Mouse (Mus musculus) heart, embryonic 13.5 days (tissue): Measurements from ENCODE around the gene Tapbp. TPM values are rescaled to one million over a fixed set of nuclear protein-coding genes. Genes with fewer than 3 reads are reported as not detected.

Experiments
- ATAC-seq: fragments of 200-750 bp; cut with Nextera tagmentation; 2 replicates; pipeline ENCODE4 v1.8.0; 2017; ENCODE audit warnings: moderate TSS enrichment; ENCODE audit not compliant: insufficient number of reproducible peaks, low FRiP score, low TSS enrichment; ENCODE audit errors: extremely low read depth
- H3K27ac ChIP-seq: fragments of 300-500 bp; sonication (generic); replicated peaks from 2 replicates; pipeline ENCODE4 v1.5.1; 2015; ENCODE audit warnings: moderate library complexity, mild to moderate bottlenecking, inconsistent platforms
- H3K27me3 ChIP-seq: fragments of 300-500 bp; sonication (generic); replicated peaks from 2 replicates; pipeline ENCODE4 v1.6.1; 2015; ENCODE audit warnings: mild to moderate bottlenecking, inconsistent platforms
- H3K36me3 ChIP-seq: fragments of 300-500 bp; sonication (generic); 2 replicates; pipeline ENCODE4 v1.6.1; 2015; ENCODE audit warnings: mild to moderate bottlenecking, inconsistent platforms
- H3K4me1 ChIP-seq: fragments of 300-500 bp; sonication (generic); 2 replicates; pipeline ENCODE4 v1.6.1; 2015; ENCODE audit warnings: inconsistent platforms
- H3K4me2 ChIP-seq: fragments of 300-500 bp; sonication (generic); 2 replicates; pipeline ENCODE4 v1.6.1; 2015; ENCODE audit warnings: inconsistent platforms, mild to moderate bottlenecking, moderate library complexity
- H3K4me3 ChIP-seq: fragments of 300-500 bp; sonication (generic); 2 replicates; pipeline ENCODE4 v1.5.1; 2015; ENCODE audit warnings: moderate library complexity, mild to moderate bottlenecking, inconsistent platforms
- H3K9ac ChIP-seq: fragments of 300-500 bp; sonication (generic); 2 replicates; pipeline ENCODE4 v1.6.1; 2015; ENCODE audit warnings: inconsistent platforms, mild to moderate bottlenecking, moderate library complexity
- H3K9me3 ChIP-seq: fragments of 300-500 bp; sonication (generic); 2 replicates; pipeline ENCODE4 v1.6.1; 2016; ENCODE audit warnings: inconsistent platforms
- WGBS: fragments of 180-500 bp; shearing (Covaris S2); methylation state at CpG from one replicate; pipeline ENCODE4 v1.1.7; 2015; ENCODE audit warnings: mixed read lengths; 5-methylcytosine and 5-hydroxymethylcytosine counted together
- polyA plus RNA-seq: library from polyadenylated mRNA; unstranded; fragments of >200 nt; fragmentation: Nextera tagmentation; extraction: Ambion mirVana; gene quantifications from 2 replicates; pipeline ENCODE4 v1.2.1, GENCODE M21; 2015

The Tapbp gene
- polyA plus RNA-seq, 1 experiment from 2014 or later: 36.8 TPM

DNA sequence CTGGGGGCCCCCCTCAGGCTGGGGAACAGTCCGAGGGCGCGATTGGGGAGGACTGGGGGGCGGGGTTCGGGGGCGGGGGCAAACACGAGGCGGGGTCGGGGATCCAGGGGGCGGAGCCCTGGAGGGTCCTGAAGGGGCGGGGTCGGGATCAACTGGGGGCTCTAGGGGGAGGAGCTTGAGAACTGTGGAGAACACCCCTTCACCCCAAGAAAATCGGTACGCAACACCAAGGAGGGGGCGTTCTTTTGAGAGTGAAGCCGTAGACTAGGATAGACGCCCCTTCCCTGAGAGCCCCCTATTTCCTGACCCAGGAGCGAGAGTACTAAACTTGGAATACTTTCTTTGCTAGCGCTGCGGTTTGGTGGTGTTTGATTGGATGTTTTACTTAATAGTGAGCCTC lies 595 bp downstream of the Tapbp start:
- Histone ChIP-seq H3K9me3 (no peaks in the 10 kb centered on the region), H3K27me3 (no peaks in the 10 kb centered on the region), H3K9ac (peak overlapping the region; percentile 85), H3K27ac (peak overlapping the region; percentile 79), H3K4me3 (peak overlapping the region; percentile 68), H3K36me3 (peaks cover 54% of the 10 kb centered on the region), H3K4me1 (peaks cover 47% of the 10 kb centered on the region), H3K4me2 (peak overlapping the region; percentile 81)
- ATAC-seq: peak; percentile 23
- under 1% methylated on average over 15 of the region's 20 CpGs for WGBS

DNA sequence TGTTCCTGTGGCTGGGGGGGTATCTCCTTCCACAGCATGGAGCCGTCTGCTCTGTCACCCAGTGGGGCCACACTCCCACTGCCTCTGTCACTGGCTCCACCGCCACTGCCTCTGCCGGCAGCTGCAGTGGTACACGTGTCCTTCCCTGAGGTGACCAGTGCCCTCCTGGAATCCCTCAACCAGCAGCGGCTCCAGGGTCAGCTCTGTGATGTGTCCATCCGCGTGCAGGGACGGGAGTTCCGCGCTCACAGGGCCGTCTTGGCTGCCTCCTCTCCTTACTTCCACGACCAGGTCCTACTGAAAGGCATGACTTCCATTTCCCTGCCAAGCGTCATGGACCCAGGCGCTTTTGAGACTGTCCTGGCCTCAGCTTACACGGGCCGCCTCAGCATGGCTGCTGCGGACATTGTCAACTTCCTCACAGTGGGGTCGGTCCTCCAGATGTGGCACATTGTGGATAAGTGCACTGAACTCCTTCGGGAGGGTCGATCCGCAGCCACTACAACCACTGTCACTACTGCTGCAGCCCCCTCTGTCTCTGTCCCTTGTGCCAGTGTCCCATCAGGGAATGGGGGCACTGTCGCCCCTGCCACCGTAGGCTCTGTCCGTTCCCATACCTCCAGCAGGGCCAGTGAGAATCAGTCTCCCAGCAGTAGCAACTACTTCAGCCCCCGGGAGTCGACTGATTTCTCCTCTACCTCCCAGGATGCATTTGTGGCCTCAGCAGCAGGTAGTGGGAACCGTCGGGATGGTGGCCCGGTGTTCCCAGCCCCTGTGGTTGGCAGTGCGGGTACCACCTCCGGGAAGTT lies 1.4 kb downstream of the Tapbp start:
- H3K4me3 ChIP-seq: peak overlapping the region; percentile 68
- peaks cover 47% of the 10 kb centered on the region for H3K4me1 ChIP-seq
- H3K36me3 ChIP-seq: peaks cover 46% of the 10 kb centered on the region
- H3K4me2 ChIP-seq: peak overlapping the region; percentile 81
- H3K9me3 ChIP-seq: no peaks in the 10 kb centered on the region
- no peaks in the 10 kb centered on the region for H3K27me3 ChIP-seq
- ATAC-seq: no peak
- 0 out of 2 replicates have a peak overlapping the region, but pooled peaks have one; percentile 79 for H3K27ac ChIP-seq
- WGBS: 62% methylated on average over 31 of the region's 31 CpGs
- H3K9ac ChIP-seq: peak overlapping the region; percentile 85

DNA sequence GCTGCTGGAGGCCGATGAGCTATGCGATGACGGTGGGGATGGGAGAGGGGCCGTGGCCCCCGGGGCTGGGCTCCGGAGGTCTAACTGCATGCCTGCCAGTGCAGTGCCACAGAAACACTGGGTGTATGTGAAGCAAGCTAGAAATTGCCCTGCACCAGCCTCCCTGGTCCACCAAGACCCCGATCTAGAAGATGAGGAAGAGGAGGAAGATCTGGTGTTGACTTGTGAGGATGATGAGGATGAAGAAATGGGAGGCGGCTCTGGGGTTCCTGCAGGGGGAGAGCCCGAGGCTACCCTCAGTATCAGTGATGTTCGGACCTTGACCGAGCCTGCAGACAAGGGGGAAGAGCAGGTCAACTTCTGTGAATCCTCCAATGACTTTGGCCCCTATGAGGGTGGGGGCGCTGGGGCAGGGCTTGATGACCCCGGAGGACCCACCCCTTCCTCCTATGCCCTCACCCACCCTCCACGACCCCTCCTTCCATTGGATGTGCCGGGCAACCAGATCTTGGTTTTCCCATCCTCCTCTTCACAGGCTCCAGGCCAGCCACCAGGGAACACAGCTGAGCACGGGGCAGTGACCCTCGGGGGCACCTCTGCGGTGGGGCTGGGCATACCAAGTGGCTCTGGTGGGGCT lies 2.1 kb downstream of the Tapbp start:
- no peak for ATAC-seq
- no peaks in the 10 kb centered on the region for H3K27me3 ChIP-seq
- no peaks in the 10 kb centered on the region for H3K9me3 ChIP-seq
- H3K4me2 ChIP-seq: peak overlapping the region; percentile 92
- WGBS: 77% methylated on average over 18 of the region's 18 CpGs
- no peak overlapping the region for H3K27ac ChIP-seq
- peaks cover 47% of the 10 kb centered on the region for H3K4me1 ChIP-seq
- H3K9ac ChIP-seq: no peak overlapping the region
- H3K4me3 ChIP-seq: peak overlapping the region; percentile 85; the same call in 1 of the 2 replicates
- H3K36me3 ChIP-seq: peaks cover 40% of the 10 kb centered on the region

DNA sequence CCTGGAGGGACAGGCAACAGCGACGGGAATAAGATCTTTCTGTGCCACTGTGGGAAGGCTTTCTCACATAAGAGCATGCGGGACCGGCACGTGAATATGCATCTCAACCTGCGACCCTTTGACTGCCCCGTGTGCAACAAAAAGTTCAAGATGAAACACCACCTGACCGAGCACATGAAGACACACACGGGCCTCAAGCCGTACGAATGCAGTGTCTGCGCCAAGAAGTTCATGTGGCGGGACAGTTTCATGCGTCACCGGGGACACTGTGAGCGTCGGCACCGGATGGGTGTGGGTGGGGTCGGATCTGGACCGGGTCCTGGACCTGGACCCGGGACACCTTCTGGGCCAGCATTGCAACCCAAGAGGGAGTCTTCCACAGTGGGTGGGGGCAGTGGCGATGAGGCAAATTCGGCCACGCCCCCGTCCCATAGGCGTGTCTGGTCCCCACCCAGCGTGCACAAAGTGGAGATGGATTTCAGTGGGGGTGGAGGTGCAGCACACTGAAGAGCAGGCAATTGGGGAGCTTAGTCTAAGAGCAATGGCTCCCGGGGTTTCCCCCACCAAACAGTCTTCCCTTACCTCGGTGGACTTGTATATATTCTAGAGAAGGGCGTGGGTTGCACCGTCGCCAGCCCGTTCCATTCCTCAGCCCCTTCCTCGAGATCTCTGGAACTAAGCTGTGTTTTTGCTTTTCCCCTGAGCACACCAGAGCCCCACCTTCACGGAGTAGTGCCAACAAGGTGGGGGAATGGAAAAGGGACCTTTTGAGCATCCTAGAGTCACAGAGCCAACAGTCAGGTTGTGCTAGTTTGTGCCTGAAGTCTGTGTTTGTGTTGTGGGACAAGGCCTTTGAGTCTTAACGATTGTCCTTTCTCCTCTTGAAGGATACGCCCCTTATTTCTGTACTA lies 2.8 kb downstream of the Tapbp start:
- peak overlapping the region; percentile 89 for H3K9ac ChIP-seq
- H3K27me3 ChIP-seq: no peaks in the 10 kb centered on the region
- H3K27ac ChIP-seq: peak overlapping the region; percentile 88
- H3K4me3 ChIP-seq: peak overlapping the region; percentile 85
- H3K4me1 ChIP-seq: peaks cover 47% of the 10 kb centered on the region
- 55% methylated on average over 37 of the region's 37 CpGs for WGBS
- peaks cover 33% of the 10 kb centered on the region for H3K36me3 ChIP-seq
- peak overlapping the region; percentile 92 for H3K4me2 ChIP-seq
- no peak for ATAC-seq
- H3K9me3 ChIP-seq: no peaks in the 10 kb centered on the region

DNA sequence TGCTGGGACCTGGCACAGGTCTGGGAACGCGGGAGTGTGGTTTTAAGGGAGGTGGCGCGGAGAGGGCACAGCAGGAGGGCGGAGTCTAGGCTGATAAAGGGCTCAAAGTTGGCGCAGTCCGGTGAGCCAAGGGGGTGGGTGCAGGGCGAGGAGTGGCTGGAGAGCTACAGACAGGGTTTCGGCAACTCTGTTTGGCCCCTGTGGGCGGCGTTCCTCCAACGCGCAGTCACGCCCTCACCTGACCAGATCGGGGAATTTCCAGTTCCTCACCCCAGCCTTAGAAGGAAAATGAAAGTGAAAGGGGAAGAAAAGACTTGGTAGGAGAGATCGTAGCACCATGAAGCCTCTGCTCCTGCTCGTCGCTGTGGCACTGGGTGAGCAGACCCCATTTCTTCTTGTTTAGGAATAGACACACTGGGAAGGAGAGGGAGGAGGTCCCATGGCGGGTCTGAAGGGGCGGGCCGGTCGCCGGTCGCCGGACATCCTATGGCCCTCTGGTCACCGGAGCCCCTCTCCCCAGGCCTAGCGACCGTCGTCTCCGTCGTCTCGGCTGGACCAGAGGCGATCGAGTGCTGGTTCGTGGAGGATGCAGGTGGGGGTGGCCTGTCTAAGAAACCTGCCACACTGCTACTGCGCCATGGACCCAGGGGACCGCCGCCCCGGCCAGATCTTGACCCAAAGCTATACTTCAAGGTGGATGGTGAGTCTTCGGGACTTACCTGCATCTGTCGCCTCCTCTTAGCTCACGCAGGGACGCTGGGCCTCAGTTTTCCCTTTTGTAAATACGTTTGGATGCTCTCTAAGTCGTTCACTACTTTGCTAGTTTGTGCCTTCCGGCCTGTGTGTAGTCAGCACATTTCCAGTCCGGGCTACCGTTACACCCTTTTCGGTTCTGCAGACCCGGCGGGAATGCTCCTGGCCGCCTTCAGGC lies 3.9 kb downstream of the Tapbp start:
- WGBS: under 1% methylated on average over 52 of the region's 52 CpGs
- peak; percentile 54; the same call in 1 of the 2 replicates for ATAC-seq

DNA sequence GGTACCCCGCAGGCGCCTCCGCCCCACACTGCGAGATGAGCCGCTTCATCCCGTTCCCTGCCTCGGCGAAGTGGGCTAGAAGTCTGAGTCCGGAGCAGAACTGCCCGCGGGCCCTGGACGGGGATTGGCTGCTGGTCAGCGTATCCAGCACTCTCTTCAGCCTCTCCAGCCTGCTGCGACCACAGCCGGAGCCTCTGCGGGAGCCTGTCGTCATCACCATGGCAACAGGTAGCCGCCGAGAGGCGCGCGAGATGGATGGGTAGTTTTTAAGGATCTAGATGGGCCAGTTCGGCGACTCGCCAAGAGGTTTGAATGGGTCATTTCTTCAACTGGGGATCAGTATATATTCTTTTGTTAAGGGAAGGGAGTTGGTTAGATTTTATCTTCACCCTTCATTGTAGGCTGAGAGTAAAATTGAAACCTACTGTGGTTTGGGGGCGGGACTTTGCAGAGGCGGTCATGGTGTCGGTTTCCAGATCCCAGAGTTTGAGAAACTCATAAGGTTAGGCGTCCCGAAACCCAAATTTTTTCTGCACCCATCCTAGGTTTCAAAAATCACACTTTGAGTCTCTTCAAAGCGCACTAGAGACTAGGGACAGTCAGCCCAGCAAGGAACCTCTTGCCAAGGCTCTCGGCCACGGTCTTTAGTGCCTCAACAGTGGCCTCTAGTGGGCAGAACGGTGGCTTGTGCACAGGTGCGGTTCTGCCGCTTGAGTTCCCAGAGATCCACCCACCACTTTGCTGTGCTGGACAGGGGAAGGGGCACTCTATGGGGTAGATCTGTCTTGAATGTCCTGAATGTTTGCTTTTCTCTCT lies 4.8 kb downstream of the Tapbp start:
- Histone ChIP-seq H3K4me1 (peaks cover 36% of the 10 kb centered on the region), H3K9ac (peak overlapping the region; percentile 89), H3K4me3 (peak overlapping the region; percentile 85), H3K4me2 (peak overlapping the region; percentile 92), H3K9me3 (no peaks in the 10 kb centered on the region), H3K27ac (peak overlapping the region; percentile 88), H3K36me3 (peaks cover 22% of the 10 kb centered on the region), H3K27me3 (no peaks in the 10 kb centered on the region)
- WGBS: 1% methylated on average over 36 of the region's 36 CpGs
- no peak for ATAC-seq

More for the DNA sequence above, 3.9 kb downstream of the Tapbp start:
- Histone ChIP-seq H3K27me3 (no peaks in the 10 kb centered on the region), H3K4me1 (peaks cover 44% of the 10 kb centered on the region), H3K9me3 (no peaks in the 10 kb centered on the region), H3K4me3 (peak overlapping the region; percentile 85), H3K4me2 (peak overlapping the region; percentile 92), H3K36me3 (peaks cover 22% of the 10 kb centered on the region), H3K27ac (peak overlapping the region; percentile 88), H3K9ac (peak overlapping the region; percentile 89)

DNA sequence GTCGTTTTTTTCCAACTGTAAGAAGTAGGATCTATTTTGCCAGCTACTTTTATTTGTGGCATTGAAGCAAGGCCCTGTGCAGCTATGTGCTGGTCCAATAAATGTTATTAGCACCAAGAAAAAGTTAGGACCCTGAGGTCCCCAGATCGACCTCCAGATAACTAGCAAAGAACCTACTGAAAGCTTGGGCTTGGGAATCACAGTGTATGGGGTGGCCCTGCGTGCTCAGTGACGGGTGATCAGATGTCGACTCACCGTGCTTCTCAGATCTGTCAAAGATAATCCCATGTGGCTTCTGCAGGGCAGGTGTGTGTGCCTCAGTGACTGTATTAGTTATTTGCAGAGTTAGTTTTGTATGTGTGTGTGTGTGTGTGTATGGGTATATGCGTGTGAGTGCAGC lies 5.7 kb downstream of the Tapbp start:
- no peaks in the 10 kb centered on the region for H3K27me3 ChIP-seq
- H3K36me3 ChIP-seq: peaks cover 31% of the 10 kb centered on the region
- H3K9me3 ChIP-seq: no peaks in the 10 kb centered on the region
- no peak overlapping the region for H3K9ac ChIP-seq
- H3K4me1 ChIP-seq: peaks cover 35% of the 10 kb centered on the region
- 81% methylated on average over 7 of the region's 7 CpGs for WGBS
- H3K27ac ChIP-seq: no peak overlapping the region
- H3K4me2 ChIP-seq: no peak overlapping the region
- ATAC-seq: no peak
- no peak overlapping the region for H3K4me3 ChIP-seq

DNA sequence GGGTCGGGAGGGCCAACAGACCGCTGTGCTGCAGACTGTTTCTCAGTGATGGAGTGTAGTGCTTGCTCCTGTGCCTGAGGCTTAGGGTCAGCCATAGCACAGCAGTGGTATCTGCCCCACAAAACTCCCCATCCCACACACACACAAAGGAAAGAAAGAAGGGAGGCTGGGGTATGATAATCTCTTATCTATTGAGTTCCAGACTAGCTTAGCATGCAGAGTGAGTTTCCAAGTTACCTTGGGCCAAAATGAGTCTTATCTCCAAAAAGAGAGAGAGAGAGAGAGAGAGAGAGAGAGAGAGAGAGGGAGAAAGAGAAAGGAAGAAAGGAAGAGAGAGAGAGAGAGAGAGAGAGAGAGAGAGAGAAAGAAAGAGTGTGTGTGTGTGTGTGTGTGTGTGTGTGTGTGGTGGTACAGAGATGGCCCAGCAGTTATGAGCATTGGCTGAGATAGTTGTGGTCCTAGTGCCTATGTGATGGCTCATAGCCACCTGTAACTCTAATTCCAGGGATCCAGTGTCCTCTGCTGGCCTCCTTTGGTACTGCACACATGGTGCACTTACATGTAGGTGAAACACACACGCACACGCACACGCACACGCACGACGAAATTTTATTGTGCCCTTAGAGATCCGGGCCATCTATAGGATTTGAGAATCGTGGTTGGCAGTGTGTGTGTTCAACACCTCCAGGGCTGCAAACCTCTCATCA lies 9.0 kb downstream of the Tapbp start:
- H3K9me3 ChIP-seq: no peaks in the 10 kb centered on the region
- no peak overlapping the region for H3K9ac ChIP-seq
- peaks cover 20% of the 10 kb centered on the region for H3K4me1 ChIP-seq
- no peak overlapping the region for H3K27ac ChIP-seq
- WGBS: 74% methylated on average over 10 of the region's 10 CpGs
- ATAC-seq: no peak
- H3K4me2 ChIP-seq: no peak overlapping the region
- H3K27me3 ChIP-seq: no peaks in the 10 kb centered on the region
- H3K36me3 ChIP-seq: peaks cover 31% of the 10 kb centered on the region
- no peak overlapping the region for H3K4me3 ChIP-seq

DNA sequence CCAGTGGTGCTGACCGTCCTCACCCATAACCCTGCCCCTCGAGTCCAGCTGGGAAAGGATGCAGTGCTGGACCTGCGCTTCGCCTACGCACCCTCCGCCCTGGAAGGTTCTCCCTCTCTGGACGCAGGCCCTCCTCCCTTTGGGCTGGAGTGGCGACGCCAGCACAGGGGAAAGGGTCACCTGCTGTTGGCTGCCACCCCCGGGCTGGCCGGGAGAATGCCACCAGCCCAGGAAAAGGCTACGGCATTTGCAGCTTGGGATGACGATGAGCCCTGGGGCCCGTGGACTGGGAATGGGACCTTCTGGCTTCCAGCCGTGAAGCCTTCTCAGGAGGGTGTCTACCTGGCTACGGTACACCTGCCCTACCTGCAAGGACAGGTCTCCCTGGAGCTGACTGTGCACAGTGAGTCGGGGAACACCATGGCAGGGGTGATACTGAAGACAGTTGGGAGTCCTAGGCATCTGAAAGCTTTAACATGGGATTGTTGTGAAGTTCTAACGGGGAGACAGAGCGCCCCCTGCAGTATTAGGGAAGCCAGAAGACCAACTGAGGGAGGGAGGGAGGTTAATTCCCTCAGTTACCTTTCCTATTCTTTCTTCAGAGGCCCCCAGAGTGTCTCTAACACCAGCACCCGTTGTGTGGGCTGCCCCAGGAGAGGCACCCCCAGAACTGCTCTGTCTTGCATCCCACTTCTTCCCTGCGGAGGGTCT lies 9.9 kb downstream of the Tapbp start:
- Histone ChIP-seq H3K36me3 (peaks cover 31% of the 10 kb centered on the region), H3K9ac (0 out of 2 replicates have a peak overlapping the region, but pooled peaks have one; percentile 2), H3K27ac (no peak overlapping the region), H3K4me1 (peaks cover 21% of the 10 kb centered on the region), H3K4me2 (no peak overlapping the region), H3K27me3 (no peaks in the 10 kb centered on the region), H3K4me3 (no peak overlapping the region), H3K9me3 (no peaks in the 10 kb centered on the region)
- ATAC-seq: no peak
- WGBS: 79% methylated on average over 21 of the region's 21 CpGs
